Comparison of ENCODE assay signal across 10 mouse cellular contexts in the genomic region with DNA sequence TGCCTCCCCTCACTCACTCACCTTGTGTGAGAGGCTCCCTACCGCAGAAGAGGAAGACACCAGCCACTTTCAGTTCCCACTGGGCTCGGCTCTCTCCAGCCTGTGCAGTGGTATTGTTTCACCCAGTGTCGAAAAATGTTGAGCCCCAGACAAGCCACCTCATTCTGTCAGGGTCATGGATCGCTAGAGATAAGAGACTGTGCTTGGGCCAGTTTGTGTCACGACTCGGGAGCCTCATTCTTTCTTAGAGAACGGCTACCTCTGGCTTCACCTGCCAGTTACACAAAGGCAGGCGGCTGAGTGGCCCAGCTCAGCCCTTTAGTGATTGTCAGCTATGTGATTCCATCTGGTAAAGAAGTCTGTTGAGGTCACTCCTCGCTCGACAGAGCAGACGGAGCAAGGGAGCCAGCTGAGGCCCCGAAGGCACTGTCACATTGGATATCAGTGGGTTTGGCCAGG. TPM values are rescaled to one million over a fixed set of nuclear protein-coding genes. Genes with fewer than 3 reads are reported as not detected.
DNase-seq lines count a peak whose midpoint lies in the region; ATAC-seq and TF ChIP-seq lines count a peak whose summit lies in the region.
"Had no signal": no experiment of that assay in that cellular context is flagged by ENCODE, and none has a peak within 500 bp of the region (broad histone marks: within the 10 kb centered on the region; RNA-seq: fewer than 3 reads in every experiment).

No protein-coding gene starts in this region.

- H3K4me3 ChIP-seq in forebrain, embryonic 10.5 days: no peak overlapping the region
- H3K4me3 ChIP-seq in forebrain, embryonic 11.5 days (ENCODE audit: low read depth, low read length): no peak overlapping the region
- no peak overlapping the region for H3K4me3 ChIP-seq in bone marrow, adult 2 months (replicated peaks; ENCODE audit: control insufficient read depth, low read depth, low read length)
- H3K4me3 ChIP-seq in intestine, embryonic 16.5 days (ENCODE audit: low read length): no peak overlapping the region

- WGBS in forebrain, embryonic 10.5 days: 65% methylated on average over 12 of the region's 12 CpGs
- WGBS in forebrain, embryonic 11.5 days: 60% methylated on average over 12 of the region's 12 CpGs
- 19% methylated on average over 12 of the region's 12 CpGs for WGBS in bone marrow, adult 2 months
- 59% methylated on average over 12 of the region's 12 CpGs for WGBS in intestine, embryonic 16.5 days

- ATAC-seq in forebrain, embryonic 11.5 days (replicated peaks; ENCODE audit: low FRiP score): no peak
- ATAC-seq in intestine, embryonic 16.5 days: no peak
- peak; percentile 59 for ATAC-seq in monocyte, adult 5-6 weeks (replicated peaks; ENCODE audit: insufficient number of reproducible peaks, low FRiP score, low TSS enrichment, poor library complexity, severe bottlenecking)

- H3K4me1 ChIP-seq in forebrain, embryonic 10.5 days: peaks cover 99% of the 10 kb centered on the region
- H3K4me1 ChIP-seq in forebrain, embryonic 11.5 days (replicated peaks; ENCODE audit: control insufficient read depth, insufficient read depth, low read length): peaks cover 2% of the 10 kb centered on the region
- peaks cover 49% of the 10 kb centered on the region for H3K4me1 ChIP-seq in bone marrow, adult 2 months (ENCODE audit: control insufficient read depth, insufficient read depth, low read length)
- H3K4me1 ChIP-seq in intestine, embryonic 16.5 days (ENCODE audit: control insufficient read depth, insufficient read depth, low read length): peaks cover 72% of the 10 kb centered on the region

- no peaks in the 10 kb centered on the region for H3K9me3 ChIP-seq in forebrain, embryonic 10.5 days
- no peaks in the 10 kb centered on the region for H3K9me3 ChIP-seq in forebrain, embryonic 11.5 days (ENCODE audit: control insufficient read depth, low read length)
- H3K9me3 ChIP-seq in intestine, embryonic 16.5 days (ENCODE audit: control insufficient read depth, low read length): no peaks in the 10 kb centered on the region

- no peaks in the 10 kb centered on the region for H3K27me3 ChIP-seq in forebrain, embryonic 10.5 days (ENCODE audit: poor library complexity, severe bottlenecking)
- no peaks in the 10 kb centered on the region for H3K27me3 ChIP-seq in forebrain, embryonic 11.5 days (ENCODE audit: control insufficient read depth, insufficient read depth, low read length)
- no peaks in the 10 kb centered on the region for H3K27me3 ChIP-seq in intestine, embryonic 16.5 days (replicated peaks; ENCODE audit: control insufficient read depth, insufficient read depth, low read length)

- no peak overlapping the region for H3K4me2 ChIP-seq in forebrain, embryonic 11.5 days (ENCODE audit: low read depth, low read length, severe bottlenecking)
- H3K4me2 ChIP-seq in intestine, embryonic 16.5 days (ENCODE audit: low read depth, low read length): no peak overlapping the region

- H3K36me3 ChIP-seq in forebrain, embryonic 10.5 days (replicated peaks): peaks cover 58% of the 10 kb centered on the region
- no peaks in the 10 kb centered on the region for H3K36me3 ChIP-seq in forebrain, embryonic 11.5 days (ENCODE audit: control insufficient read depth, insufficient read depth, low read length)
- no peaks in the 10 kb centered on the region for H3K36me3 ChIP-seq in intestine, embryonic 16.5 days (ENCODE audit: control insufficient read depth, insufficient read depth, low read length)

- no peak for DNase-seq in forebrain, embryonic 10.5 days (ENCODE audit: extremely low spot score, low spot score)
- no peak for DNase-seq in forebrain, embryonic 11.5 days (ENCODE audit: low spot score)
- no peak for DNase-seq in urinary bladder, adult 2 months (ENCODE audit: low spot score)
- no peak for DNase-seq in right cerebral cortex, postnatal 25 days
- no peak for DNase-seq in urinary bladder, postnatal 36 days (ENCODE audit: low spot score in 2 of 2)
- DNase-seq: cerebellum, adult 8-10 months; lung, adult 2 months had no signal

- TF ChIP-seq POLR2A in bone marrow, adult 2 months (IDR thresholded peaks at IDR 0.05; ENCODE audit: borderline replicate concordance, control insufficient read depth, low read depth, low read length): no peak

- no peak overlapping the region for H3K9ac ChIP-seq in forebrain, embryonic 11.5 days (ENCODE audit: low read length)
- no peak overlapping the region for H3K9ac ChIP-seq in intestine, embryonic 16.5 days (ENCODE audit: low read depth, low read length)

- peak overlapping the region; percentile 36; the same call in 1 of the 2 replicates for H3K27ac ChIP-seq in forebrain, embryonic 10.5 days
- H3K27ac ChIP-seq in forebrain, embryonic 11.5 days (ENCODE audit: low read depth, low read length): no peak overlapping the region; the same call in 1 of the 2 replicates
- peak overlapping the region; percentile 53 for H3K27ac ChIP-seq in bone marrow, adult 2 months (ENCODE audit: control insufficient read depth, insufficient read depth, low read depth, low read length, poor library complexity)
- H3K27ac ChIP-seq in intestine, embryonic 16.5 days (ENCODE audit: low read length): 0 out of 2 replicates have a peak overlapping the region, but pooled peaks have one; percentile 29

- TF ChIP-seq CTCF in bone marrow, adult 2 months (IDR thresholded peaks at IDR 0.05; ENCODE audit: control insufficient read depth, insufficient read depth, low read length): no peak

RNA-seq across cellular contexts. Expression of gene Sema4b, which starts 17.0 kb away (rescaled TPM):
- polyA plus RNA-seq in forebrain, embryonic 10.5 days (2016; fragmentation: Nextera tagmentation; extraction: Ambion mirVana): 15.1 and 15.9 TPM in 2 replicates
- polyA plus RNA-seq in forebrain, embryonic 11.5 days (2014; fragmentation: Nextera tagmentation; extraction: Ambion mirVana): 15.7 and 17.3 TPM in 2 replicates
- 33.7 and 51.6 TPM in 2 replicates for polyA plus RNA-seq in bone marrow, adult 2 months (2011; ENCODE audit: insufficient read depth, insufficient read length, low replicate concordance, missing spikeins)
- 14.9 and 16.3 TPM in 2 replicates for polyA plus RNA-seq in intestine, embryonic 16.5 days (2015; fragmentation: Nextera tagmentation; extraction: Ambion mirVana)
- total RNA-seq in monocyte, adult 5-6 weeks (2017): 7.4 to 9.3 TPM (median 9.1 TPM) in 3 replicates
- 15.8 and 27.2 TPM in 2 replicates for polyA plus RNA-seq in urinary bladder, adult 2 months (2012; rRNA removed)

RNA-seq across cellular contexts. Expression of gene Cib1, which starts 28.9 kb away (rescaled TPM):
- polyA plus RNA-seq in forebrain, embryonic 10.5 days (2016; fragmentation: Nextera tagmentation; extraction: Ambion mirVana): 69.0 and 70.2 TPM in 2 replicates
- 51.4 and 58.1 TPM in 2 replicates for polyA plus RNA-seq in forebrain, embryonic 11.5 days (2014; fragmentation: Nextera tagmentation; extraction: Ambion mirVana)
- 81.7 and 82.5 TPM in 2 replicates for polyA plus RNA-seq in bone marrow, adult 2 months (2011; ENCODE audit: insufficient read depth, insufficient read length, low replicate concordance, missing spikeins)
- polyA plus RNA-seq in intestine, embryonic 16.5 days (2015; fragmentation: Nextera tagmentation; extraction: Ambion mirVana): 285 and 306 TPM in 2 replicates
- 37.5 to 51.3 TPM (median 45.7 TPM) in 3 replicates for total RNA-seq in monocyte, adult 5-6 weeks (2017)
- 66.1 and 85.6 TPM in 2 replicates for polyA plus RNA-seq in urinary bladder, adult 2 months (2012; rRNA removed)

RNA-seq across cellular contexts. Expression of gene Gdpgp1, which starts 29.0 kb away (rescaled TPM):
- polyA plus RNA-seq in forebrain, embryonic 10.5 days (2016; fragmentation: Nextera tagmentation; extraction: Ambion mirVana): 6.3 and 6.7 TPM in 2 replicates
- 5.3 and 5.7 TPM in 2 replicates for polyA plus RNA-seq in forebrain, embryonic 11.5 days (2014; fragmentation: Nextera tagmentation; extraction: Ambion mirVana)
- 1.1 and 1.8 TPM in 2 replicates for polyA plus RNA-seq in bone marrow, adult 2 months (2011; ENCODE audit: insufficient read depth, insufficient read length, low replicate concordance, missing spikeins)
- 7.6 and 8.1 TPM in 2 replicates for polyA plus RNA-seq in intestine, embryonic 16.5 days (2015; fragmentation: Nextera tagmentation; extraction: Ambion mirVana)
- total RNA-seq in monocyte, adult 5-6 weeks (2017): 0.86 to 3.5 TPM (median 2.2 TPM) in 3 replicates
- polyA plus RNA-seq in urinary bladder, adult 2 months (2012; rRNA removed): 2.2 and 2.6 TPM in 2 replicates

RNA-seq across cellular contexts. Expression of gene Ttll13, which starts 42.5 kb away (rescaled TPM):
- polyA plus RNA-seq in forebrain, embryonic 10.5 days (2016; fragmentation: Nextera tagmentation; extraction: Ambion mirVana): 0.84 and 0.99 TPM in 2 replicates
- 1.2 and 1.5 TPM in 2 replicates for polyA plus RNA-seq in forebrain, embryonic 11.5 days (2014; fragmentation: Nextera tagmentation; extraction: Ambion mirVana)
- polyA plus RNA-seq in bone marrow, adult 2 months (2011; ENCODE audit: insufficient read depth, insufficient read length, low replicate concordance, missing spikeins): not detected in 2 replicates
- 0.56 and 0.69 TPM in 2 replicates for polyA plus RNA-seq in intestine, embryonic 16.5 days (2015; fragmentation: Nextera tagmentation; extraction: Ambion mirVana)
- total RNA-seq in monocyte, adult 5-6 weeks (2017): 3.0 TPM in 1 of 3 replicates, not detected in the others
- 1.2 and 1.7 TPM in 2 replicates for polyA plus RNA-seq in urinary bladder, adult 2 months (2012; rRNA removed)

RNA-seq across cellular contexts. Expression of gene Ngrn, which starts 57.3 kb away (rescaled TPM):
- 43.0 and 44.9 TPM in 2 replicates for polyA plus RNA-seq in forebrain, embryonic 10.5 days (2016; fragmentation: Nextera tagmentation; extraction: Ambion mirVana)
- 50.4 and 53.8 TPM in 2 replicates for polyA plus RNA-seq in forebrain, embryonic 11.5 days (2014; fragmentation: Nextera tagmentation; extraction: Ambion mirVana)
- 12.7 and 26.8 TPM in 2 replicates for polyA plus RNA-seq in bone marrow, adult 2 months (2011; ENCODE audit: insufficient read depth, insufficient read length, low replicate concordance, missing spikeins)
- polyA plus RNA-seq in intestine, embryonic 16.5 days (2015; fragmentation: Nextera tagmentation; extraction: Ambion mirVana): 52.0 and 57.8 TPM in 2 replicates
- total RNA-seq in monocyte, adult 5-6 weeks (2017): 22.5 to 35.4 TPM (median 27.3 TPM) in 3 replicates
- 41.7 and 54.9 TPM in 2 replicates for polyA plus RNA-seq in urinary bladder, adult 2 months (2012; rRNA removed)
